Mouse (Mus musculus) kidney, postnatal 10 days (tissue): ENCODE measurements around the gene Eif2ak4.

Experiments
- DNase-seq: peaks from one replicate; pipeline ENCODE4 v3.0.0; 2021; ENCODE audit warnings: mixed read lengths

Gene Eif2ak4

DNA sequence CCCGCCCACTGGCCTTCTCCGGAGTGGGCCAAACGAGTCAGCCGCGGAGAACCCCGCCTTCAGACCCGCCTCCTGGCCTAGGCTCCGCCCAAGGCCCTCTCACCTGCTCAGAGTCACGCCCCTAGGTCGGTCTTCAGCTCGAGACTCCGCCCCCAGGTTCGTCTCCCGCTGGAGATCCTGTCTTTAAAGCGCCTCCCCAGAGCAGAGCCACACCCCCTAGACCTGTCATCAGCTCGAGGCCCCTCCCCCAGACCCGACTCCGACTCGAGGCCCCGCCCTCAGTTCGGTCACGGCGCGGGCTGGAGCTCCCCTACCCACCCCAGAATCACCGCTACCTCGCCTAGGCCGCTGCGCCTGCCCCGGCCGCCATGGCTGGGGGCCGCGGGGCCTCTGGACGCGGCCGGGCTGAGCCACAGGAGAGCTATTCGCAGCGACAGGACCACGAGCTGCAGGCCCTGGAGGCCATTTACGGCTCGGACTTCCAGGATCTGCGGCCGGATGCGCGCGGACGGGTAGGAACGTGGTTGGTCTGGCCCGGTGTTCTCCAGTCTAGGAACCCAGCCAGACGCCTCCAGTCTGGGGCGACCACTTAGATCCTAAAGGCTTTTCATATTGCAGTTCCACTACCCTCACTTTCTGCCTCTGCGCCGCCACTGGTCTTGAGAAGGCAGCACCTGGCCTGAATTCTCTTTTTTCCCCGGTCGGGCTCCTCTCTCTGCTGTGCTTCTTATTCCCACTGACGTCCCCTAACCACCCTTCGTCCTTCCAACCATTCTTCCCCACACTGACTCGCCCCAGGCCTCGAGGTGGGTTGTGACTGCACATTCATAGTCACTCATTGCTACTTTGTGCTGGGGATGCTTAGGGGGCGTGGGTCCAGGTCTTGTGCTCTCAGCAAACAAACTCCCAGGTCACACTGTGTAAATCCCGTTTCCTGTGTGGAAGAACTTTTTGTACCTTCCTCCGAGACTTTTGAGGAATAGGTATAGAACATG lies at the start of gene Eif2ak4:
TSS of gene Eif2ak4 (plus strand) at position 278 of the 995 bp plus-strand sequence.
- DNase-seq: peak; percentile 99

DNA sequence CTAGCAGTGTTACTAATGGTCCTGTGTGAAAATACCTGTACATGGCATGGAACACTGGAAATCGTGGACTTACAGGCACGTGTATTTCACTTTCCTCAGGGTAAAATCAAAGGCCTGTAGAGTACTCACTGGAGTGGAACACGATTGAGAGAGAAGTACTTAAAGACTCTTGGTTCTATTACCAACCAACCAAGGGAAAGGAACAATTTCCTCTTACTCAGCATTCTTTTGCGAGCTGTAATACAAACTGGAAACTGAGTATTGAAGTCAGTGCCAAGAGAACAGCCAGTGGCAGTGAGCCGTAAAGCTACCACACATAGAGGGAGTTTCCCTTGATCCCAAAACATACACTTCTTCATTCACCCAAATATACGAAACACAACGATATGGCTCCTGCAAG lies 47.1 kb upstream of the Eif2ak4 start:
- no peak for DNase-seq

DNA sequence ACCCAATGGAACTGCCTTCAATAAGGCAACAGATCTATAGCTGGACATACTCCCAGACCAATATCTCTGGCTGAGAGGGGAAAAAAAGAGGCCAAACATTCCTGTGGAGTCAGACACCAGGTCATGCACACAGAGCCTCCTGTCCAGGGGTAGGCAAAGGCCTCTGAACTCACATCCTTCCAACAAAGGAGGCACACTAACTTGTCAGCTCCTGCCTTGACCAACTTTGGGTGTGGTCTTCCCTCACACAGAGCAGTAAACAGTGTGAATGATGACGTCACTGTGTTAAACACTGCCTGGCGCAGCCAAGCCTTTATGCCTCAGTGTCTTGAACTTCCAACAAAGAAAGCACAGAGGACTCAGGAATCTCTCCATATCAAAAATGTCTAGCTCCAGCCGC lies 44.5 kb upstream of the Eif2ak4 start:
- no peak for DNase-seq

DNA sequence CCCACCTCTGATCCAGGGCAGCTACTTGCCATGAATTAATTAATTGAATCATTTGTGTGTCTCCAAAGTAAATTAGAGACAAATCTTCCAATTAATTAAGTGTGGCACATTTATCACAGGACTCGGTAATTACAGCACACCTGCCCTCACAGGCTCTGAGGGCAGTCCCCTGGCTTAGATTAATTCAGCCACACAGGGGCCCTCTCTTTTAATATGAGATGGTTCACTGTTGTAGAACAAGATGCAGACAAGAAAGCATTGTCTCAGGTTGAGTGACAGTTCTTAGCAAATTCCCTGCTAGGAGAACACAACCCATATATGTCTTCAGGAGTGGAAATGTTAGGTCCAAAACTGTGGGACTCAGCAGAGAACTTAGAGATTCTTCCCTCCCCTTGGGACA lies 42.9 kb upstream of the Eif2ak4 start:
- no peak for DNase-seq

DNA sequence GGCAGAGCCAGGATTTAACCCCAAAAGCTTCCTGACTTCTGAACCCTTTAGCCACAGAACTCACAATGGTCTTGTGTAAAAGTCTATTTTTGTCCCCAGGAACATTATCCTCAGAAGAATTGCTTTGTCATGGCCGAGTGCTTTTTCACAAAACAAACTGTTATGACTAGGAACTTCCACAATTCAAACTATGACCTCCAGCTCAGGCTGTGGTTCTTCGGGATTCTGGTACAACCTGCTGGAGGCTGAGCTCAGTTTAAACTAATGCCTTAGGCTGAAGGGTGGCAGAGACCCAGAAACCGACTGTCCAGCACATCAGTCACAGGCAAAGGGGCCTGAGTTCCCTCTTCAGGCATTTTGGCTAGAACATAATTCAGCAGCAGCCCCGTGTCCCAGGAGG lies 34.9 kb upstream of the Eif2ak4 start:
- peak; percentile 13 for DNase-seq

DNA sequence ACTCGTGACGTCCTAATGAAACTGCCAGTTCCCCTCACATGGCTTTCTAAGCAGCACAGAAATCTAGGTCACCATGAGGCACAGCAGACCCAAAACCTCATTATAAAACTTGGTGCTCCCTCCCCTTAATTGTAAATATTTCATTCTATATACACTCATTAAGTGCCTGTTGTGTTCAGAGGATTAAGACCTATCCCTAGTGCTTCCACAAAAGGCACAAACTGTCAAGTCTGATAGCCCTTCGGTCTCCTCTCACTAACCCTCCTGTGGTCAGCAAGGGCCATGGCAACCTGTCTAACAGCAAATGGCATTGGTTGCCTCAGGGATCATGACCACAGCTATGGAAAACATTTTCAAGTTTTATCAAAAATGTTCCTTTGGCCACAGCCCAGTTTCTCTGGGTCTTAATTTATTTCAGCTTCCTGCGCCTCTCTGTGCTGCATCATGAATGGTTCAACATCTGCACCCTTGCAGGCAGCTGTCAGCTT lies 34.5 kb upstream of the Eif2ak4 start:
- DNase-seq: peak; percentile 56

DNA sequence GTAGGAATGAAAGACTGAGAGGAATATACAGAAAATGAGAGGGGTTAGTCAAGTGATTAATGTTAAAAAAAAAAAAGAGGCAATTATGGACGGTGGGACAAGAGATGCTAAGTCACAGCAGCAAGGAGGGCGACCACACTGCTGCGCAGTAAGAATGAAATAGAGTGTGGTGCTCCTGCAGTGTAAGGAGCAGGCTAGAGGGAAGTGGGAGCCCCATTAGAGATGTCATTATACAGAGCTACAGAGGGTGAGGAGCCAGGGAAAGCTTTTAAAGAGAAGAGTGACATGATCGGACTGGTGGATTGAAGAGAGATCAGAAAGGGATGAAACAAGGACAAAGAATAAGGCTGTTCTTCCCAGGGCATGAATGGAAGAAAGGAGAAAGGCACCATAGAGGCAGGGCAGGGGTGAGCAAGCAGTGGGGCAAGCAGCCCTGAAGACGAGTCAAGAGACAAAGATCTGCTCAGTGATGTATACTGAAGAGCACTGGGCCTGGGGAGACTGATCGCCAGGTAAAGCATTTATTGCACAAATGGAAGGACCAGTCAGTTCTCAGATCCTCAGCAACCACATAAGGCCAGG lies 33.2 kb upstream of the Eif2ak4 start:
- no peak for DNase-seq

DNA sequence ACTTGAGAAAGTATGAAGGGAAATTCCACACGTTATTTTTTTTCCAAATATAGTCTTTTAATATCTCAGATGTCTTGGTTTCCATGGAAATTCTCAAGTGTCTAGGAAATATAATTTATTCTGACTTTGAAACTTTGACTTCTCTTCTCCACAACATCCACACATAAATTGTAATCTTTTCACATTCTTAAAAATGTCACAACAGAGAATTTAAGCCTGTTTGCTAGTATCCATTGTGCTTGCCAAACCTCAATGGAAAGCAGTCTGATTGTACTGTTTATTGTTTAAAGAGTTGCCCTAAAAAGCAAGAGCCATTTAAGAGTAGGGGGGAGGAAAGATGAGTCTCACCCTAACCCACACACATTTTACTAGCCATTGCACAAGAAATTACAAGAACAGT lies 16.6 kb upstream of the Eif2ak4 start:
- no peak for DNase-seq

DNA sequence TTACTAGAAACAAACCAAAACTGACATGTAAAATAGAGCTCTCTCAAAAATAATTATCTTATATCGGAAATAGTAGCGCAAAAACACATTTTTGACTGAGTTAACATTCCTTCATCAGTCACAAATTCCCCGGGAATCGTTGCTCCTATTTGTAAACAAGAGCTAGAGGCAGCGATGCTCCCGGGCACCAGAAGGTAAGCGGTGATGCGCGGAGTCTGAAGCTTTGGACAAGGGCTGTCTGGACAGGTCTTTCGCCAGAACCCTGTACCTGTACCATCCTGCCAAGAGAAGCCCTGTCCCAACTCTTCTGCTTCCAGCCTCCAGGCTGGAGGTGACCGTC lies 15.9 kb upstream of the Eif2ak4 start:
- DNase-seq: no peak

DNA sequence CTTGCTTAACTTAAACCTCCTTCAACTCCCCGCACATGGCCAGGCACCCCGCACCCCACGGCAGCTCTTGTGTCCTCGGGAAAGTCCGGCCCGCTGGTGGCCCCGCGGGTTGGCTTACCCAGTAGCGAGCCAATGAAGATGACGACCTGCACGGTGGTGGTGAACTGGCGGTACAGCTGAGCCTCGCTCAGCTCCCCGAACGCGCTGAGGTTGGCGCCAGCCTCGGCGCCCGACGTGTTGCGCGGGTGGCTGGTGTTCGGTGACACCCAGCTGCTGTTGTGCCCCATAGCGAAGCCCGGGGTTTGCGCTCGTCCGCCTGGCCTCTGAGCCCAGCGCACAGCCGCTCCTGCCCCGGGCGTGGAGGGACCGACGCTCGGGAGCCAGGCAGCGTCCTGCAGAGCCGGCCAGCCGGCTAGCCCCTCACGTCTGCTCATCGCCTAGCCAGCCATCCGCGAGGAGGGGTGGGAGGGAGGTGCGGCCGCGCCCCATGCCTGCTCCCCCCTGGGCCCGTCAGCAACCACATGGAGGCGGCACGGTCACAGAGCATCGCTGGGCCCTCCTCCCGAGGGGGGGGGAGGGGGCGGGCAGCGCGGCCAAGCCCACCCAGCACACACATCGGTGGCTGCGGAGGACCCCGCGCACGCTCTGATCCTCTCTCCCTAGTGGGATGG lies 15.4 kb upstream of the Eif2ak4 start, which contains the start of gene Gpr176:
TSS of gene Gpr176 (minus strand) at position 519 of the 671 bp plus-strand sequence.
- peak; percentile 56 for DNase-seq

DNA sequence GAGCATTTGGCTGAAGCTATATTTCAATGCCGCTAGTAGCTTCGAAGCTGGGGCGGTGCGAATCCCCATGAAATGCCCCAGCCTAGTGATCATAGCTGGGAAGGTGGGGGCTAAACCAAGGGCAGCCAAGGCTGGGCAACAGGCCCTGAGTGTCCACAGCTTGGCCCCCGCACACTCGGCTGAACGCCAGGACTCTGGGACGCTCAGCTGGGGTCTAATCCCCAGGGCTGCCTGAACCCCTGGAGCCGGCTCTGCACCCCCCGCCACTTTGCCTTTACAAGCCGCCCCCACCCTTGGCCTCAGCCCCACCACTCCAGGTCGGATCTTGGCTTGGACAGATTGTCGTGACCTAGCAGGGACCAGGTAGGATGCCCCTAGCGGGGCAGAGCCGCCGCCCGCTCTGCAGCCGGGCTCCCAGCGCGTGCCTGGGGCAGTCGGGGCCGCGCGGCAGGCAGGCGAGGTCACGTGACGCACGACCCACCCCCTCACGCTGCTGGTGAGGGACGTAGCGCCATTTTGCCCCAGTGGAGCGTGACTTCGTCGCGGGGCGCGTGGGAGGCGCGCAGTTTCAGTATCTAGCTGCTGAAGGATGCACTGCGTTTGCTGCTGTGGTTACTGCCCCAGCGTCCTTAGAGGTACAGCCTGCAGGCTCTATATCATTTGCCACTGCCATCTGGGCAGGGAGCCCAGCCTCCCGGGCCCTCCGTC lies 14.7 kb upstream of the Eif2ak4 start:
- peak; percentile 87 for DNase-seq

DNA sequence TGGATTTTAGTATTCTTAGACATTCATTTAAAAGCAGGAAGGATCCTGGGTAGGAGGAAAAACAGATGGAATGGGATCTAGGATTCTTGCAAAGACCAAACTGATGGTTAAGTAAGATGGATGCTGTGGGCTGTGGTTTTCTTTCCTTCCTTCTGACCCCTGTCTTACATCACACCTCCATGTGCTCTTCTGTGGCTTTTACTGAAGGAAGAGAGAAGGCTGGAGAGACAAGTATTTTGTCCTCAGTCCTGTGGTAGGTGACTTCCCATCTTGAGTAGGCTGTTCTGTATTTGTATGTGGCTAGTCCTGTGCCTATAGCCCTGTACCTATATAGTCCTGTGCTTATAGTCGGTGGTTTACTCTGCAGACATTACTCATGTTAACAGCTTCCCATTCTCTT lies 12.9 kb upstream of the Eif2ak4 start:
- no peak for DNase-seq

DNA sequence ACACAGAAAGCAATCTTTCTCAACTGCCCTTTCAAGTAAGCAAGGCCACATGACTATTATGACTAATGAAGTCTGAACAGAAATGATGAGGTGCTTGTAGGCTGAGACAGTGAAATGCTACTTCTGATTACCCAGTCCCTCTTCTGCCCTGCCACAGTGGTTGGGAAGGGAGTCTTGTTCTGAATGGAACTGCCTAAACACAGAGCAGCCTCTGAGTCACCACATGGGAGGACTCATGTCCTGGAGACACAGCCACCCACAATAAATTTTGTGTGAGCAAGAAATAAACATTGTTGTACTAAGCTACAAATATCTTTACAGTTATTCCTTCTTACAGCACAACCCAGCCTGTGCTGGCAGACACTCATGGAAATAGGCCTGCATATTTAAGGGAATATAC lies 12.5 kb upstream of the Eif2ak4 start:
- no peak for DNase-seq

DNA sequence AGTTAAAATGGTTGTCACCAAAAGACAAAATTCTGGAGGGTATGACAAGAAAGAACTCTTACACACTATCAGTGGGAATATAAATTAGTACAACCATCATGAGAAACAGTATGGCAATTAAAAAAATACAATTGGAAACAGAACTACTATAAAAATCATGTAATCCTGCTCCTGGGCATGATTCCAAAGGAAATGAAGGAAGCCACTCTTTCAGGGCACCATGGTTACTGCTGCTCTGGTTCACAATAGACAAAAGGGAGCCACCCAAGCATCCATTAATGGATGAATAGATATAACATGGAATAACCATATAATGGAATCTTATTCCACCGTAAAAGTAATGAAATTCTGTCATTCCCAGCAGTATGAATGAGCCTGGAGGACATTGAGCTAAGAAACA lies 8.7 kb upstream of the Eif2ak4 start:
- DNase-seq: no peak

DNA sequence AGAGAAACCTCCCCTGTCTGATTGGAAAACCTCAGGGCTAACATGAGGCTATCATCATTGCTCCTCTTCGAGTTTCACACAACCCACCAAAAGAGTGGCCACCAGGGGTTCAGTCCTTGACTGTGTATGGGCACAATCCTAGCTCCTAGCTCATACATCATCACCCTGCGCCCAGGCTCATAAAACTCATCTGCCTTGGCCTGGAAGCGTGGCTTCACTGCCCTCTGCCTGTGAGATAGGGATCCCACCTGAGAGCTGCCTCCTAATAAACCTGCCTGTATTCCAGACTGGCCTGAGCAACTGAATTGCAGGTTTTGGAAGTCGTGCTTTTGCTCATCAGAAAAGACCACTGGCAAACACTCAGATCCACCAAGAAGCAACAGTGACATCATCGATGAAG lies 5.0 kb upstream of the Eif2ak4 start:
- DNase-seq: peak; percentile 15

DNA sequence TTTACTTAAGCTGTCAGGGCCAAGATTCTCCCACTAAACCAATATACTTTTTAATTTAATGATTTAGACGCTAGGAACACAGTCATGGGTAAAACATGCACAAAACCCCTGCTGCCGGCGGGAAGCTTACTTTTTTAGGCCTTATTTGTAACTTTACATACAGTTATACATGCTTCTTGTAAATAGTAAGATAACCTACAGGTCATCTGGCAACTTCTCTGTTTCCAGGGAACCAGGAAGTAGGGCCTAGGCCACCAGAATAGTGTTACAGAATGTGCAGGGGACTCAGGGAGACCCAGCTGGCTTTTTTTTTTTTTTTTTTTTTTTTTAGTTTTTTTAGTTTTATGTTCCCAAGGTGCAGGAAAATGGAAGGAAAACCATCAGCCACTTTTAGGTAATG lies 1.2 kb downstream of the Eif2ak4 start:
- no peak for DNase-seq

DNA sequence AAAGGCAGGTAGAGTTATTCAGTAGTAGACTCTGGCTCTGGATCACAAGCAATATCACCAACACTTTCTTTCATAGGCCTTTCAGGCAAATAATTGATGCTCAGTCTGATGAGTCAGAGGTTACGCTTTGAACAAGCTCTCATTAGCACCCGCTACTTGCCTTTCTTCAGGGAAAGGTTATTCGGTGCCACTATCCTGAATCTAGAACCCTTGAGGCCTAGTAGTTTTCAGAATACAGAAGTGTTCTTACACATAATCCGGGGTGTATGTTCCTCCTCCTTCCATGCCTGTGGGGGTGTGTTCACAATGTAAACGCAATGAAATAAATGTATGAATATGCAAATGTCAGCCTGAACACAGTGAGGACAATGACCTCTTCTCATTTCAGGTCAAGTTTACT lies 1.7 kb downstream of the Eif2ak4 start:
- no peak for DNase-seq

DNA sequence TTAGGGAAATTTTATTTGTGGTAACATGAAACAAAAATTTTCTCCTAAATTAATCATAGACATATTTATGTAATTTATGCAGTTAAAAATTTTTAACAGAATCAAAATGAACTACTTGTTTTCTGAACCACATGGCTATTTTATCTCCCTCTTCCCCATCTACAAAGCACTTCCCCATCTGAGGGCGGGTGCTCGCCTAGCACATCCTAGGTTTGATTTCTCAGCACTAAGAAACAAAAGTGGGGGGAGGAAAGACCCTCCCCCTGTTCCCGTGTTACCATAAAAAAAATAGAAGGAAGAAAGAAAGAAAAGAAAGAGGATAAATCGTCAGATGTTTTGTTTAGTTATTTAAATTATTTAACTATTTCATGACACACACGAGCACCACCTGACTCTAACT lies 2.8 kb downstream of the Eif2ak4 start:
- no peak for DNase-seq

DNA sequence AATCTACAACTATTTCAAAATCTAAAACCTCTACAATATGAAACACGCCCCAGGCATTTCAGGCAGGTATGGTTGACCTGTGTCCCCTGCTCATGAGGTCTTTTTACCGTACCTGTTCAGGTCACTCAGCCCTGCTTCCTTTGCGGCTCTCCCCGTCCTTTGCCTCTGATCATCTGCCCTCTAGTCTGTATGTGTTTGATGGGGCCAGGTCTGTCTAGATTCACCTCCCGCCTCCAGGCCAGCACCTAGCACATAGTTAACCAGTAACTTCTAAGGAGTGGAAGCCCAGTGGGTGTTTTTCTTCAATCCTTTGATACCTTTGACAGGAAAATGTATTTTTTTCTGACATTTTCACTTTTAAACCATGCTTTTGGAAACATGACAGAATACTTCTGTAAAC lies 11.3 kb downstream of the Eif2ak4 start:
- DNase-seq: peak; percentile 12

DNA sequence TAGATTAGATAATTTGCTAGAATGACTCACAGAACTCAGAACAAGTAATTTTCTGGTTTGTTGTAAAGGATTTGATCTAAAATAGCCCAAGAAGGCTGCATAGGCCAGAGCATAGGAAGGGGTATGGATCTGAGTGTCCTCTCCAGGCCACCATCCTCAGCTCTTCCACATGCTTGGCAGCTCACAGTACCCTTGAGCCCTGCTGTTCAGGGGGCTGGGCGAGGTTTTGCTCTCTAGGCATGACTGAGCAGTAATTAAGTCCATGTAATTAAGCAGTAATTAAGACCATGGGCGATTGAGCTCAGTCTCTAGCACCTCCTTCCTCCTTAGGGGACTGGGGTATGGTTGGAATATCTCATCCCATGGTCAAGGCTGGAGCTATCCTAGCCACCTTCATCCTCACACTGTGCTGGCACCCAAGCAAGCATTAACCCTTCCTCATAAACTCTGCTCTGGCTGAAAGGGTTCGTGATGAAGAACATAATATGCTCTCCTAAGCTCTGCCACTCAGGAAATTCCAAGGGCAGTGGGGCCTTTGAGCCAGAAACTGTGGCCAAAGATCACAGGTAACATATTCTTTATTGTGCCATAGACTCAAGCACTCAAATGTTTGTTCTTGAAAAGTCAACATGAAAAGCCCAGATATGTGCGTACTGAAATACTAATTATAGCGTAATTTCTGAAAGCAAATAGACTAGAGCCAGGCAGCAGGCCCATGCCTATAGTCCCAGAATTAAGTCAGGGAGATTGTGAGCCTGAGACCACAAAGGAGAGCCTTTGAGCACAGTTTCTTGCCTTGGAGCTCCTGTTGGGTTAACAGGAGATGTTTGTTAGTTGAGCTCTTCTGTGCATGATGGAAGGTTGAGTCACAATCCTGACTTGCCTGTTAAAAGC lies 13.7 kb downstream of the Eif2ak4 start:
- DNase-seq: no peak

DNA sequence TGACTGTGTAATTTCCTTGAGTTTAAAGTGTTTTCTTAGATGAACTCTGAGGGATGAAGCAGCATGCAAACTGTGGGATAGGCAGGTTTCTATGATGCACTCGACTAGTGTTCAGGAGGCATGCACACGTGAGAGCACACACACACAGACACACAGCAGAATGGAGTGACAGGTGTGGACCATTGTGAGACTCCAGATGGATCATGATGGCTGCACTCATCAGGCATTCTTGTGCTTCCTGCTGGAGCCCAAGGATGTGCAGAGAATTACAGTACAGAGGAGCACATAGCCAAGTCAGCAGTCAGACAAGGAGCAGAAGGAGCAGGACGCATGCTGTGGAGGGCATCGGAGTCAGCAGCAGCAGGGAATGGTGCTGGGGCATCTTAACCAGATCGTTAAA lies 15.9 kb downstream of the Eif2ak4 start:
- DNase-seq: no peak

DNA sequence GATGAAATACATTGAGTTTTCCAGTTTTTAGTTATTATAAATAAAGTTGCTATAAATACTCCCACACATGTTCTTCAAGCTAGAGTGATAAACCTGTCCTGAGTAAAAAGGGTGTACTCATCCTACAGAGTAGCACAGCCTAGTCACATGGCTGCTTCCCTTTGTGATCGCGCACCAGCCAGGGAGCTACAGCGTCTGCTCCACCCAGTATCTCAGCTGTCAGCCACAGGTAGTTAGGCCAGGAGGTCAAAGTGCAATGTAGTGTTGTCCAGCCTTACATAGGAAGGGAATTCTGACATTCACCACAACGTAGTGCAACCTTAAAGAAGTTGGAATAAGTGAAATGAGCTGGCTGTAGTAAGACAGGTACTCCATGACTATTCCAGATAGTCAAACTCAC lies 17.1 kb downstream of the Eif2ak4 start:
- DNase-seq: no peak
